Mouse (Mus musculus) neural tube, embryonic 11.5 days (tissue): ENCODE data around the gene Edaradd. TPM values are rescaled to one million over a fixed set of nuclear protein-coding genes. Genes with fewer than 3 reads are reported as not detected.
A peak's percentile ranks its signal among the peaks of the same experiment; 100 is the strongest.

Experiments used
- ATAC-seq: fragments of 200-750 bp; cut with Nextera tagmentation; 2 replicates; pipeline ENCODE4 v1.8.0; 2017; ENCODE audit warnings: moderate number of reproducible peaks, mild to moderate bottlenecking, moderate TSS enrichment, moderate library complexity; ENCODE audit not compliant: insufficient read depth, low FRiP score, low TSS enrichment
- DNase-seq: peaks from one replicate; pipeline ENCODE4 v3.0.0-alpha.2; 2015; ENCODE audit warnings: low spot score
- H3K27ac ChIP-seq: fragments of 300-500 bp; sonication (generic); 2 replicates; pipeline ENCODE4 v1.5.1; 2014; ENCODE audit warnings: low read depth, mild to moderate bottlenecking, low read length
- H3K27me3 ChIP-seq: fragments of 300-500 bp; sonication (generic); 2 replicates; pipeline ENCODE4 v1.6.1; 2014; ENCODE audit warnings: mild to moderate bottlenecking, low read length, mixed read lengths; ENCODE audit not compliant: control insufficient read depth, insufficient read depth
- H3K36me3 ChIP-seq: fragments of 300-500 bp; sonication (generic); 2 replicates; pipeline ENCODE4 v1.6.1; 2014; ENCODE audit warnings: mild to moderate bottlenecking, low read length, moderate library complexity, mixed read lengths; ENCODE audit not compliant: control insufficient read depth, insufficient read depth
- H3K4me1 ChIP-seq: fragments of 300-500 bp; sonication (generic); 2 replicates; pipeline ENCODE4 v1.6.1; 2014; ENCODE audit warnings: low read length, mixed read lengths; ENCODE audit not compliant: control insufficient read depth, insufficient read depth
- H3K4me2 ChIP-seq: fragments of 300-500 bp; sonication (generic); 2 replicates; pipeline ENCODE4 v1.6.1; 2014; ENCODE audit warnings: low read depth, mild to moderate bottlenecking, moderate library complexity
- H3K4me3 ChIP-seq: fragments of 300-500 bp; sonication (generic); 2 replicates; pipeline ENCODE4 v1.5.1; 2014; ENCODE audit warnings: low read depth, low read length
- H3K9ac ChIP-seq: fragments of 300-500 bp; sonication (generic); 2 replicates; pipeline ENCODE4 v1.6.1; 2014; ENCODE audit warnings: mild to moderate bottlenecking, low read length
- H3K9me3 ChIP-seq: fragments of 300-500 bp; sonication (generic); 2 replicates; pipeline ENCODE4 v1.6.1; 2016; ENCODE audit warnings: low read length; ENCODE audit not compliant: control insufficient read depth
- WGBS: fragments of 180-500 bp; shearing (Covaris S2); extraction: QIAGEN DNeasy Blood & Tissue Kit; methylation state at CpG from one replicate; pipeline ENCODE4 v1.1.7; 2014; 5-methylcytosine and 5-hydroxymethylcytosine counted together
- polyA plus RNA-seq: library from polyadenylated mRNA; unstranded; fragments of >200 nt; fragmentation: Nextera tagmentation; extraction: Ambion mirVana; gene quantifications from 2 replicates; pipeline ENCODE4 v1.2.1, GENCODE M21; 2014

Edaradd gene
- polyA plus RNA-seq, 1 experiment from 2014 or later = 1.0 TPM

GRCm38 (mm10) chr13:12460881-12461729, 59.1 kb downstream of the Edaradd start:
- Histone ChIP-seq H3K9ac (peak overlapping the region; percentile 59), H3K4me3 (peak overlapping the region; percentile 73), H3K9me3 (no peaks in the 10 kb centered on the region), H3K4me2 (peak overlapping the region; percentile 69), H3K4me1 (no peaks in the 10 kb centered on the region), H3K27me3 (no peaks in the 10 kb centered on the region), H3K27ac (no peak overlapping the region), H3K36me3 (no peaks in the 10 kb centered on the region)
- DNase-seq = peak; percentile 92
- peak; percentile 97 for ATAC-seq
- WGBS = 1% methylated on average over 58 of the region's 59 CpGs

- no peaks in the 10 kb centered on the region for H3K9me3 ChIP-seq
- no peaks in the 10 kb centered on the region for H3K4me1 ChIP-seq
- 16% methylated on average over 8 of the region's 8 CpGs for WGBS
- H3K4me3 ChIP-seq = peak overlapping the region; percentile 73
- no peaks in the 10 kb centered on the region for H3K36me3 ChIP-seq
- no peaks in the 10 kb centered on the region for H3K27me3 ChIP-seq
- DNase-seq (no peak), ATAC-seq (no peak)
- peak overlapping the region; percentile 69 for H3K4me2 ChIP-seq
- H3K27ac ChIP-seq = no peak overlapping the region
- peak overlapping the region; percentile 59; the same call in 1 of the 2 replicates for H3K9ac ChIP-seq
These were observed 59.8 kb downstream of the Edaradd start for GRCm38 (mm10) chr13:12460443-12460842.

- Histone ChIP-seq H3K9me3 (no peaks in the 10 kb centered on the region), H3K27me3 (no peaks in the 10 kb centered on the region), H3K4me3 (no peak overlapping the region), H3K9ac (no peak overlapping the region), H3K4me1 (no peaks in the 10 kb centered on the region), H3K27ac (no peak overlapping the region), H3K4me2 (no peak overlapping the region), H3K36me3 (no peaks in the 10 kb centered on the region)
- DNase-seq (no peak), ATAC-seq (no peak)
- WGBS = 80% methylated on average over 7 of the region's 7 CpGs
These were observed 63.5 kb downstream of the Edaradd start for GRCm38 (mm10) chr13:12456711-12457110.

- H3K27me3 ChIP-seq = no peaks in the 10 kb centered on the region
- ATAC-seq = no peak
These were observed 65.4 kb downstream of the Edaradd start for GRCm38 (mm10) chr13:12454686-12455390.

GRCm38 (mm10) chr13:12453150-12453549, 67.1 kb downstream of the Edaradd start:
- H3K9me3 ChIP-seq = no peaks in the 10 kb centered on the region
- DNase-seq (no peak), ATAC-seq (no peak)
- no peaks in the 10 kb centered on the region for H3K4me1 ChIP-seq
- 85% methylated on average over 14 of the region's 14 CpGs for WGBS
- no peaks in the 10 kb centered on the region for H3K36me3 ChIP-seq
- H3K27ac ChIP-seq = no peak overlapping the region
- H3K9ac ChIP-seq = no peak overlapping the region
- H3K4me2 ChIP-seq = no peak overlapping the region
- H3K4me3 ChIP-seq = no peak overlapping the region
- H3K27me3 ChIP-seq = no peaks in the 10 kb centered on the region

More at GRCm38 (mm10) chr13:12454686-12455390, 65.4 kb downstream of the Edaradd start:
- no peak overlapping the region for H3K4me3 ChIP-seq
- H3K4me1 ChIP-seq = no peaks in the 10 kb centered on the region
- no peak overlapping the region for H3K27ac ChIP-seq
- no peaks in the 10 kb centered on the region for H3K9me3 ChIP-seq
- 83% methylated on average over 7 of the region's 7 CpGs for WGBS
- no peak overlapping the region for H3K9ac ChIP-seq
- no peaks in the 10 kb centered on the region for H3K36me3 ChIP-seq
- no peak for DNase-seq
- H3K4me2 ChIP-seq = no peak overlapping the region

- Histone ChIP-seq H3K36me3 (peaks cover 5% of the 10 kb centered on the region), H3K4me3 (no peak overlapping the region), H3K4me1 (no peaks in the 10 kb centered on the region), H3K9me3 (no peaks in the 10 kb centered on the region), H3K9ac (no peak overlapping the region), H3K27me3 (no peaks in the 10 kb centered on the region), H3K4me2 (no peak overlapping the region), H3K27ac (no peak overlapping the region)
- 86% methylated on average over 2 of the region's 2 CpGs for WGBS
- no peak for DNase-seq
- no peak for ATAC-seq
These were observed 78.1 kb downstream of the Edaradd start for GRCm38 (mm10) chr13:12442008-12442587.

- Histone ChIP-seq H3K4me1 (no peaks in the 10 kb centered on the region), H3K36me3 (peaks cover 6% of the 10 kb centered on the region), H3K4me2 (no peak overlapping the region), H3K9me3 (no peaks in the 10 kb centered on the region), H3K9ac (no peak overlapping the region), H3K27ac (no peak overlapping the region), H3K4me3 (no peak overlapping the region), H3K27me3 (no peaks in the 10 kb centered on the region)
- ATAC-seq = no peak
- no peak for DNase-seq
- WGBS = 87% methylated on average over 6 of the region's 6 CpGs
These were observed 79.4 kb downstream of the Edaradd start for GRCm38 (mm10) chr13:12440813-12441212.

GRCm38 (mm10) chr13:12439586-12439985, 80.7 kb downstream of the Edaradd start:
- 94% methylated on average over 3 of the region's 3 CpGs for WGBS
- Histone ChIP-seq H3K9ac (no peak overlapping the region), H3K9me3 (no peaks in the 10 kb centered on the region), H3K4me3 (no peak overlapping the region), H3K27ac (no peak overlapping the region), H3K4me2 (no peak overlapping the region), H3K27me3 (no peaks in the 10 kb centered on the region), H3K4me1 (no peaks in the 10 kb centered on the region), H3K36me3 (peaks cover 8% of the 10 kb centered on the region)
- ATAC-seq = no peak
- no peak for DNase-seq
